Mouse (Mus musculus) left cerebral cortex, postnatal 4 days (tissue): Measurements from ENCODE around the gene Luc7l2. TPM values are rescaled to one million over a fixed set of nuclear protein-coding genes. Genes with fewer than 3 reads are reported as not detected.

ENCODE experiments used
- DNase-seq: peaks from one replicate; pipeline ENCODE4 v3.0.0-alpha.2; 2022
- intact Hi-C: fragments of 180-260 bp; cut with DNase I; formaldehyde crosslinking; loops from one replicate; pipeline ENCODE4 v1.15.1; 2025
- microRNA-seq: library from miRNA; unstranded; fragments of <30 nt; microRNA quantifications from one replicate; pipeline ENCODE4 v1.2.0, GENCODE M21; 2022
- total RNA-seq, 2 experiments: library from RNA; stranded (reverse); gene quantifications; 2 replicates each; pipeline ENCODE4 v1.2.3; 2021

The Luc7l2 gene
- total RNA-seq, 2 experiments from 2014 or later, result 182 TPM

- DNase-seq, result no peak
- intact Hi-C loops, result no loop called here
Observed at GRCm38 (mm10) chr6:38641645-38642044, 90.5 kb downstream of the Luc7l2 start.

DNA sequence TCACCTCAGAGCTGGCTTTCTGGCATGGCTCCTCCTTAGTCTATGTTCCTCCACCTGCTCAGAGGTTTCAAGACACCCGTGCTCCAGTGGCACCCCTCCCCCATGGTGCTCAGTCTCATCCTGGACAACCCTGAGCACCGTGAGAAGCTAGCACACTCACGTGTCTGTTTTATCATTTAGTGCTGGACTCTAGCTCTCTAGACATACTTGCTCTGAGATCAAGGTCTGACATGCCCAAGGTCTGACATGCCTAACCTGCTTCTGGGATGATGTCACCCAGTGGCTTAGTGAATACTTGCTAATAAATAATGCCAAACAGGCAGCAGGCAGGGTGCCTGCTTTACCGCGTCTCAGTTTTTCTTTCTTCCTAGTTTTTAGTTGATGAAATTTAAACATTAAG, 91.5 kb downstream of the Luc7l2 start:
- DNase-seq, result no peak
- intact Hi-C loops, result no loop called here

DNA sequence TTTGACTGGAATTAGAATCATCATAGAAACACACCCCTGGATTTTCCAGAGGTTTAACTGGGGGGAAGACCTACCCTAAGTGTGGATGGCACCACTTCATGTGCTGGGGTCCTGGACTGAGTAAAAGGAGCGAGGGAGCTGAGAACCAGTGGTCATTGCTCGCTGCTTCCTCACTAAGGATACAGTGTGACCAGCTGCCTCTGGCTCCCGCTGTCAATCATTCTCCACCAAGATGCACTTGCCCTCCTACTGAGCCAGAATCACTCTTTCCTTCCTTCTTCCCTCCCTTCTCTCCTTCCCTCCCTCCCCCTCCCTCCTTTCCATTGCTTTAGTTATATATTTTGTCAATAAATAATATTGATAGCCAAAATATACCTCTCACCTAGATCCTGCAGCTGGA, 91.9 kb downstream of the Luc7l2 start:
- no peak for DNase-seq
- intact Hi-C loops, result no loop called here

- intact Hi-C loops, result no loop called here
- no peak for DNase-seq
Observed at GRCm38 (mm10) chr6:38649545-38649944, 98.4 kb downstream of the Luc7l2 start.

GRCm38 (mm10) chr6:38650263-38650937, 99.3 kb downstream of the Luc7l2 start:
- peak; percentile 67 for DNase-seq
- intact Hi-C loops, result no loop called here

Small RNAs within 50 kb of the gene (microRNA-seq; reads per million reads assigned to microRNA genes)
- not detected for gene Mir7670

Other genes starting within 250 kb of the Luc7l2 start
- 1 to 10 TPM; 2.1 to 2.5 TPM for gene Zc3hav1, start 196.7 kb upstream of the Luc7l2 start, total RNA-seq
- gene Ttc26, start 169.9 kb upstream of the Luc7l2 start, total RNA-seq, result 10 to 100 TPM; 10.1 to 11.5 TPM
- 10 to 100 TPM; 47.1 to 48.8 TPM for gene Ubn2, start 117.4 kb upstream of the Luc7l2 start, total RNA-seq
- 10 to 100 TPM; 49.6 to 52.0 TPM for gene Fmc1, start 17.8 kb upstream of the Luc7l2 start, total RNA-seq
- under 1 TPM in 1 of 2 experiments, not detected in 1; 0.26 TPM for gene Klrg2, start 85.9 kb downstream of the Luc7l2 start, total RNA-seq
- 10 to 100 TPM; 68.3 to 70.8 TPM for gene Clec2l, start 111.7 kb downstream of the Luc7l2 start, total RNA-seq